Mouse (Mus musculus) frontal cortex, postnatal 25 days (tissue): ENCODE data around the gene Asic2.

ENCODE experiments used
- DNase-seq, 2 experiments: peaks; one replicate each; pipeline ENCODE4 v3.0.0; 2022; ENCODE audit warnings: low spot score in 2 of 2

Gene Asic2

DNA sequence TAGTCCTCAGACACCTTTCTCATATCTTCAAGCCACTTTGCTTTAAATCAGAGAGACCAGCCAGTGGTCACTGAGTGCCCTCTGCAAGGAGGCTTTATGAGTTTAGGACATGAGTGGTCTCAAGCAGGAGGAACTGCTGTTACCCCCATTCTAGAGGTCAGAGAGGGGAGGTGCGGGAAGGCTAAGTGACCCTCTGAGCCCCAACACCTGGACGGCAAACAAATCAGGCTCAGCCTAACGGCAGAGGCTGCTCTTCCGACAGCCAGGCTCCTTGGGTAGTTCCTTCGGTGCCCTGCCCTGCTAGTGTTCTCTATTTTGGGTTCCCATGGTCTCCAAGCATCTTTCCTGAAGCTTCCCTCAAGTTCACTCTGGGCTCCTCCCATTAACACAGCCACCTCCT, 357.8 kb downstream of the Asic2 start:
- DNase-seq = no peak

DNA sequence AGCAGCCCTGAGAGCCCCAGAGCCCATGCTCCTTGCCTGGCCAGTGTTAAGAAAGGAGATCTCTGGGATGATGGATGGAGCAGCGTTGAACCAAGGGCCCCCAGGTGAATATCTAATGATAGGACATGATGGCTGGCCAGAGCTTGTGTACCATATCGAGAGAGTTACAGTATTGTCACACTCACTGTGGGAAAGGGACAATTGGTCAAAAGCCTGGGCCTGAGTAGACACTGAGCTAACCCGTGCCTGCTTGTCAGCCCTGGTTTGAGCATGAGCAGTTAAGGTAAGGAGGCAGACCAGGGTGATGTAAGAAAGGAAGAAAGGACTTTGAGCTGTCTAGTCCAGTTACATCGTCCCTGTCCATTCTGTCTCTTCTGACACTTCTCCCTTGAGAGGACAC, 365.3 kb downstream of the Asic2 start:
- no peak for DNase-seq

DNA sequence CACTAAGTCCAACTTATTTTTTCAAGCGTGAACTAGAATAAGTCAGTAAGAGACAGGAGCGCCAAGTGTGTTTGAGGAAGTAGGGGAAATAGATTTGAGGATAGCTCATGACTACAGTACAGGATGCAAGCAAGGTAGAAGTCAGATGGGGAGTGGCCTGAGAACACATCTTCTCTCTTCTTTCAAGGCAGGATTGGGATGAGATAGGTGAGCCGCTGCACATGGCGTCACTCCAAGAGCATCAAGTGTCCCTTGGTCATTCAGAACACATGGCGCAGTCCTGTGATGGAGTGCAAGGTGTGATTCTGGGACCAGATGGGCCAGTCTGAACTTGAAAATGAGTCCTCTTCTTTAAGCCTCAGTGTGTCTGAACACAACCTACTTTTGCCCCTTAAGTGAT, 366.5 kb downstream of the Asic2 start:
- DNase-seq = no peak

DNA sequence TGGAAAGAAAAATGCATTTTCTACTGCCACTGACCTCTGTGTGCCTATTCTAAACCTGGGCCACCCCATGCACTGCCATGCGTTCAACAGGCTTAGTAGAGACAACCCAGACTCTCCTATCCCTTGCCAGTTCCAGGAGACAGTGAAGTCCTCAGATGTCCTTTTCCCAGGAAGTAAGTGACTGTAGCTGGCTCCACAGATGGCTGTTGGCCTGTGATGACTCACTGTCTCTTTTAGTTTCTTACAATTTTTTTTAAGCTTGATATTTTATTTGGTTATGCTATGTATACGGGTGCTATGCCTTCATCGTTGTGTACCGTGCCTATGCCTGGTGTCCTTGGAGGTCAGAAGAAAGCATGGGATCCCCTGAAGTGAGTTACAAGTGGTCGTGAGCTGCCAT, 370.7 kb downstream of the Asic2 start:
- DNase-seq = no peak

DNA sequence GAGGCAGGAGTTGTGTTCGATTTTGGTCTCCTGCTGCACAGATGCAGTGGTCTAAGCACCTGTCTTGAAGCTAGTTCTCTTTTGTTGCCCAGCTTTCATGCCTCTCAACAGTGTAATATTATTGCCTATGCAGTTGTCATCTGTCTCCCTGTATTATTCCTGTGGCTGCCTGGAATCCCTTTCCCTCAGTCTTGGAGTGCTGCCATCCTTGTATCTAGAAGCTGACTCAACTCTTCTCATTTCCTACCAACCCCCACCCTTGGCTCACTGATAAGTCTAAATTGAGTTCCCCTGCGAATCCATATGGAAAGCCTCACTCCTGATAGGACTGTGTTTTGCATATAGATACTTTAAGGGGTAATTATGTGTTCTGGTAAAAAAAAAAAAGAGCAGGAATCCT, 373.0 kb downstream of the Asic2 start:
- no peak for DNase-seq

DNA sequence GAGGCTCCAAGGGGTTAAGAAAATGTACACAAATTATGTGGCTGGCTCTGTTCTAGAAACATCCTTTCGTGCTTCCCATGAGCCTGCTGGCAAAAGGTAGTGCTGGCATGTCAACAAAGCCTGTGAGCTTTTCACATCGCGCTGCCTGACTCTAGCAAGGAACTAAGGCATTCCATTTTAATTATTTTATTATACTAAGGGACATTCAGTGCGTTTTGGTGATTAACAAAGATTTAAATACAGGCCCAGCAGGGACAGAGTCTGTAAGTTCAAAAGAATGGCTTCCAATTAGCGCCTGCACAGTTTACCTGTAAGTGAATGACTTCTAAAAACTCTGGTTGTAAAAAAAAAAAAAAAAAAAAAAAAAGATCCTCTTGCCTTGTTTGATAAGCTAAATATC, 375.5 kb downstream of the Asic2 start:
- no peak for DNase-seq

DNA sequence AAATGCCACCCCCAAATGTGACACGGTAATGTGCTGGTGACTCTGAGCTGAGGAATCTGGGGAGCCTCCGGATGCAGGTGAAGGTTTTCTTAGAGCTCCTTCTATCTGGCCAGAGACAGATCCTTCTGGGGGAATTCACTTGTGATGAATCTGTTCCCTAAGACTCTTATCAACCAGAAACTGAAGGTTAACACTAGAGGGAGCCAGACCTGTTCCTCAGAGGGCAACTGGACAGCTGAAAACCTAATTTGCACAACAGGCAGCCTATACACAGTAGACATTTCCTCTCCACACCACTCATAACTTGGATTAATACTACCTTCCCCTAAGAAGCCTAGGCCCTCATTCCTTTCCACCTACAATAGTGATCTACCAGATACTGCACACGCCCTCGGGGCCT, 377.3 kb downstream of the Asic2 start:
- DNase-seq = no peak

DNA sequence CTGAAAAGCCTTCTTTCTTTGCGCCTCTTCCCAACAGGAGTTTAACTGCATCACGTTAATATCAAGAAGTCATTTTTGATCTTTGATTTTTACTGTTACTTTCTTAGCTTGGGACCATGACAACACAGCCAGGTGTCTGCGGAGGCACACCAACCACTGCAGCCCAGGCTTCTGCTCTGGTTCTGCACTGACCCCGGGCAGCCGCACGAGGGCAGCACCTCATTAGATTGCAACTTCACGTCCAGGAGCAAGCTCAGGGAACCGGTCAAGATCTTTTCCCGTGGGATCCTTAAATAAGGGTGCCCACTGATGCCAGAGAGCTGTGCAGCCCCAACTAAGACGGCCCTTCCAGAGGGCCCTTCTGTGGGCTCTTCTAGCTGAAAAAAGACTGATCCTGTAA, 379.6 kb downstream of the Asic2 start:
- DNase-seq = peak; percentile 63 to 76

DNA sequence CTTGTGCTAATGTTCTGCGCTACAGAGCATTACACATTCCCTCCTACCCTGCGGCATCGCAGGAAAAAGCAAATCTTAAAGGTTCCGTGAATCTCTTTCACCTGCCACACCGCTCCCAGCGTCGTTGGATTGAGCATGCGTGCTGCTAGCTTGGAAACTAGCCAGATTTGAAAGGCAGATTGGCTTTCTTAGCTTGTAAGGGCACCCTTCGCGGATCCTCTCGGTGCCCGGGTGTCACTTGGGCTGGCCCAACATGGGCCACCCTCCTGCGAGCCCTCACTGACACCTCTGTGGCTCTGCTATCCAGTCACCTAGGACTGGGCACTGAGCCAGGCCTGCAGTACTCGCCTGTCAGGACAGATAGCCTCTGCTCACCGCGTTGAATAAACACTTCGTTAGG, 380.3 kb downstream of the Asic2 start:
- no peak for DNase-seq

DNA sequence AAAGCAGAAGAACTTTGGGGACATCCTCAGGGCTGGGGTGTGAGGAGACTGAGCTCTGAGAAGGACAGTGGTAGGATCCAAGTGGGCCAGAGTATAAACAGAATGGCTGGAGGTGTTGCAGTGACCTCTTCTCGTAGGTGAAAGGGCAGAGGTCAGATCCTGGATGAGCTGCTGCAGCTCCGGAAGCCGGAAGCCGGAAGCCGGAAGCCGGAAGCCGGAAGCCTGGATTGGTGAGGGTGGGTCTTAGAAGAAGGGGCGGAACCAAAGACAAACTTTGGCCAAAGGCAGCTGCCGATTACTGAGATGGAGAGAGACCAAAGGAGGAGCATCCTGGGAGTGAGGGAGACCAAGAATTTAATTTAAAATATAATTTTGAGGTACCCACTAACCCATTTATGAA, 381.1 kb downstream of the Asic2 start:
- no peak for DNase-seq

DNA sequence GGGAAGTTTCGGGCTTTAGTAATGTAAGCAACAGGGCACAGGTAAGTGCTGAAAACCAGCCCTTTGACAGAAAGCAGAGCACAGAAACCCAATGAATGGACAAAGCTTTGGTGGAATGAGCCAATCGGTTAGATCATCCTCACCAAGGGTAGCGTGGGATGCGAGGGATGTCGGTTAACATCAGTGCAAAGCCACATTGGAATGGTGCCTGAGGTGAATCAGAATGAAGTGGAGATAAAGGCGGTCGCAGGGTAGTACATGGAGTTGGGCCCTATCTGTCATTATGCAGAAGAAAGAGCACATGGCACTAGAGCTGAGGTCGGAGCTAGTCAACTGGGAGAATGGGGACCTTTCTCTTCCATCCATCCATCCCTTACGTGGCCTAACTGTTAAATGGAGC, 383.8 kb downstream of the Asic2 start:
- no peak for DNase-seq

DNA sequence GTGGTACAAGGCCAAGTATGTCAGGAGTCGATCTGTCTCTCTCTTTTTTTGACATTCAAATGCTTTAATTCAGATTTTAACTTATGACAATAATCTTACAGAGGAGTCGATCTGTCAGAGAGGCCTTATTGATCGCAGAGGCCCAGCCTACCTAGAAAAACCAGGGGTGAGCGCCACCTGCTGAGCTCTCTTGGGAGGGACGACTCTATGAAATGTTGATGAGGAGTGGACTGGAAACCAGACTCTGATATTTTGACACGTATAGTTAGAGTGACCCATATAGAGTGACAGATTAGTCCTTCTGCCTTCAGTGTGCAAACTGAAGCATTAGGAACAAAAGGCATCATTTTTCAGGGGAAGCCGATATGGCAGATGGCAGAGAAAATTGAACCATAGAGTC, 385.1 kb downstream of the Asic2 start:
- DNase-seq = no peak

DNA sequence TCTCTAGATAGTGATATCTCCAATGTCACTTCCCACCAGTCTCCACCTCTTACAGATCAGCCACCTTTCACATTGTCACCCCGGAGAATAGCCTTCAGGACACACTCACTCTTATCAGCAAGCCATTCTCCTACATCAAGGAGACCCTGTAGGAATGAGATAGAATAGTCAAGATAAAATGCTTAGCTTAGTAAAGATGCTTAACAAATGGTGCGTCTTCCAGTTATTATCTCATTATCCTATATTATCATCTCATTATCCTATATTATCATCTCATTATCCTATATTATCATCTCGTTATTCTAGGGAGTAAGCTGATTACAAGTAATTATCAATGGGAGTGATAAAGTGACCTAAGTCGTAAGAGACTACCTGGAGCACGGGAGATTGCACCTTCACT, 386.1 kb downstream of the Asic2 start:
- DNase-seq = no peak

DNA sequence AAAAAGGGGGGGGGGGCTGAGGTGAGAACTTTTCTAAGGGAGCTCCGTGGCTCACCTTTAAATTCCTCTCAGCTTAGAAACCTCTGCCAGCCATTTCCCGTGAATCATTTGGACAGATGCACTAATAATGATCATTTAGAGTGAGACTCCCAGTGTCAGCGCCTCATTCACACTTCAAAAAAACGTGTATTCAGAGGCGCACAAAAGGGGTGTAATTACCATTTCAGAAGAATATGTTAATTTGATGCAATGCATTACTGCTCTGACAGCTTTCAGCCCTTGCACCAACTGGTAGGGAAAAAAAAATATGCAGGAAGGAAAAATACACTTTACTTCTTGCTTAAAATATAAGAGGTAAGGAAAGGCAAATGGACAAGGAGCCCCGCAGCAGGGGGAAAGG, 388.5 kb downstream of the Asic2 start:
- no peak for DNase-seq

DNA sequence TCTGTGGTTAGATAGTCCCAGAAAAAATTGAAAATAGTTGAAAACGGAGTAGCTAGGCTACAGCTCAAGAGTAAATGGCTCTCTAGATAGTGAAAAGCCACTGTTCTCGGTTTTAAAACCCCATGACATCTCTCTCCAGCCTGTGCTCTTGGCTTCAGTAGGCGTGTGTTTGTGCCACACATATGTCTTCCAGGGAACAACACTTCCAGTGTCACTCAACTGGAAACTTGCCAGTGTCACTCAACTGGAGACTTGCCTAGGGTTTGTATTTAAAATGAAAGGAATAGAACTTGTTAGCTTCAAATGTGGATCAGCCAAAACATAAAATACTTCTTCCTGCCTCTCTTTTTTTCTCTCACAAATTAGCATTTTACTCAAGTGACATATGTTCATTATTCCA, 397.9 kb downstream of the Asic2 start:
- no peak for DNase-seq

DNA sequence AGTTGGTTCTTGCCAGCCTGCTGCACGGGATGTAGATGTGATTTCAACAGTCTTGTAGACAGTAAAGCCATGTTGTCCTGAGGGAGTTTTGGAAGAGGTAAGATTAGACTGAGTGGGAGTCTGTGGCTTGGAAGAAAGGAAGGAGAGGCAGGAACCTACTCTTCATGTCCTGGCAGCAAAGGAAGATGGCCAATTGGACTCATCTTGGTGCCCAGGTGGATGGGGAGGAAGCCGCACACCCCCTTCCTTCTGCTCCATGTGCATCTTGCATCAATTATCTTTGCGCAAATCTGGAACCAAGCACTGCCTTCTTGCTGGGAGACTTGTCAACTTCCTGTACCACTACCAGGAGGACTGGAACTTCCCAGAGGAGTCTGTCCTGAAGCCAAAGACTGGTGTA, 403.4 kb downstream of the Asic2 start:
- DNase-seq = no peak

DNA sequence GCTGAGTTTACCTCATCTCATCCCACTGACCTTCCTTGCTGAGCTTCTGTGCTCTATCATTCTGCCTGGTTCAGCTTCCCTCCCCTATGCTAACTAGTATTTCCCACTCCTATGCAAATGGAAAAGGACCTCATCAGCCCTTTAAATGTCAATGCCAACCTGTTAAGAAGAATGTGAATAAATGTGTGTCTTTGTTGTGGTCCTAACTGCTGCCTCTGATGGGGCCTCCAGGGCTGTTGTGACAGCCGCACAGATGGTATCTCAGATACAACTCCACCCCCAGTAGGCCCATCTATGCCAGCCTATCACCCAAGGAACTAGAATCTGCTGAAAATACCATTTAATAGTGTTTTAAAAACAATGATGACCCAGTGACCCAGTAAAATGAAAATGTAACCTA, 407.9 kb downstream of the Asic2 start:
- no peak for DNase-seq

DNA sequence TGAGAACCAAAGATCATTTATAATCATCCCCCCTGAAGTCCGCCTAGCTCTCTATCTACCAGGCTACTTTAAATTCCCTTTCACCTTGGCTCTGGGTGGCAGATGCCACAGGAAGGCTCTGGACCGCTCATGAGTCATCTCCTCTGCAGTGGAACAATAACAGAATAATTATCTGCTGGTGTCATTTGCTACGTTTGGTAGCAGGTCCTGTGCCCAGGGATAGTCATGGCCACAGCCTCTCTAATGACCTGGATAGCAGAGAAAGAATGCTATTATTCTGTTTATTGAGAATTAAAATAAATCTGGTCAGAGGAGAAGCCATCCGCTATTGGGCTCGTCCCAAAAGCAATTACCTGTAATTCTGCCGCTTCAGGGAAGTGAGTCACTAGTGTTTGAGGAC, 425.1 kb downstream of the Asic2 start:
- DNase-seq = no peak

DNA sequence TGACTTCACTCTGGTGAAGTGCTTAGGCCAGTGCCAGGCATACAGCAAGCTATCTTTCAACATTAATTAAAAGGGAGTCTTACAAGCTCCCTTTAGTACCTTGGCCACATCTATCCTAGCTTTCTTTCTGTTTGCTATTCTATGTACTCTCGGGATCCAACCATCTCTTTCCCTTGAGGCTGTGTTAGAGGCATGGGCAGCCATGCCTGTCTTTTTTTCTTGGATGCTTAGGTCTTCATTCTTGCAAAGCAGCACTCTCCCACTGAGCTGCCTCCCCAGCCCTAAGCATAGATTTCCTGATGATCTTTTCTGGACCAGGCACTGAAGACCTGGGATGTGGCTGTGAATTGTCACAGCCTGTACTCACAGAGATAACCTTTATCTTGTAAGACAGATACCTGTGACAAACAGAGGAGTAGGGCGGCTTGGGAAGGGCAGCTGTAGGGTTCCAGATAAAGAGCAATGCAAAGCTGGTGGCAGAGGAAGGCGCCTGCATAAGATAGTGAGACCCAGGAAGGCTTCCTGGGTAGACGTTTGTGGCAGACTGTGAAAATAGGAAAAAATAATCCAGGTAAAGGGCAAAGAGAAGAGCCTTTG, 433.0 kb downstream of the Asic2 start:
- no peak for DNase-seq

DNA sequence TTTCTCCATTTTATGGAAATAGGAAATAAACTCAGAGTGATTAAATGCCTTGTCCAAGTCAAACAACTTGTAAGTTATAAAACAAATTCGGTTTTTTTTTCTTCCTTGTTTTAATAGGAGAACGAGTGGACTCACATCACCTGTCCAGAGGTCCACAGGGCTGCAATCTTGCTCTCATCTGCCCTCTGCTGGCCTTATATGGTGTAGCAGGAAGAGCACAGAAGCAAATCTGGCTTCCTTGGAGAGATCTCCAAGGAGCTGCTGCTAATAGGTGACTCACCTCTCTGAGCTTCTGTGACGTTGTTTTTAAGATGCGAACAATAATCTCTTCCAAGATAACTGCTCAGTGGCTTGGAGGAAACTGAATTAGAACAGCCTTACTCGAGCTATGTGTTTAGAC, 433.6 kb downstream of the Asic2 start:
- peak; percentile 22 to 67 for DNase-seq

DNA sequence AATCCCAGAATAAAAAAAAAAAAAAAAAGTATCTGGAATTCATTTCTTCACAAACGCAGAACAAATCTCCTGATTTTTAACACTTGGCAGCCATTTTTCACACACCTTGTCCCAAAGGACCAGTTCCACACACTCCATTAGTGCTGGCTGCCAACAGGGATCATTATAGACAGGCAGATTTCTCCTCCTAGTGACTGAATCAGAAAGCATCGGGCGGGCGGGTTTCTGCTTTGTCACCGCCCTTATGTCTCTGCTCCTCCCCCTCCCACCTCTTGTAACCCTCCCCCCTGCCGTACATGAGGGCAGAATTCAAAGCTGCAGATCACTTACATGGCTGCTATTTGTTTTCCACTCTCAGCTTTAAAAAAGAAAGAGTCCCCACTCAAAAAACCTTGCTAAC, 436.4 kb downstream of the Asic2 start:
- DNase-seq = no peak

DNA sequence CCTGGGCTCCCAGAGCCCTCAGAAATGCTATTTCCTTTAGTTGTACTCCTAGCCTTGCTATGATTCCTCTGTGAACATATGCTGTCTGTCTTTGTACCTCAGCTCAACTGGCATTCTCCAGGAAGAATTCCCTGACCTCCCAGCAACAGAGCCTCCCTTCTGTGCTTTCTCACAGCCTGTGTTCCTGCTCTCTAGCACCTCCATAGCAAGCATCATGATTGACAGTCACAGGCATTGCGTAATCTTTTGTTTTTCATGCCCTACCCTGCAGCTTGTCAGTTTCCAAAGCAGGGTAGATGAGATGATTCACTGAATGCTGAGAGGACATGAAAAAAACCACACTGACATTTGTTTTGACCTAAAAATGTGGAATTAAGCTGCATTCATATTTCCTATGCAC, 445.3 kb downstream of the Asic2 start:
- DNase-seq = no peak

DNA sequence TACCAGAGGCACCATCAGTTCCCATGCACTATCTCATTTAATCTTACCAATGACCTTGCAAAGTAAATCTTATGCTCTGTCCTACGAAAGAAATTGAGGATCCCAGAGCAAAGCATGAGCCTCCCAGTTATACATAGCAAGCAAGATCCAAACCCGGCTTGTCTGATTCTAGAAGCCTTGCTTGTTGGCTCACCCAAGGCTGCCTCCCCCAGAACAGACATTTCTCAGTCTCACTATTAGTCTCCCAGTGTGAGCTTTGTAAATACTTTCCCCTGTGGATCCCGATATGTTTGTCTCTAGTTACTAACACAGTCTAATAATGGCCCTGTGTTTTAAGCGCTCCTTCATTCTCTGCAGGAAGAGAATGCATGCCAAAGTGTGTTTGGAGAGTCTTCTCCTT, 446.4 kb downstream of the Asic2 start:
- no peak for DNase-seq

DNA sequence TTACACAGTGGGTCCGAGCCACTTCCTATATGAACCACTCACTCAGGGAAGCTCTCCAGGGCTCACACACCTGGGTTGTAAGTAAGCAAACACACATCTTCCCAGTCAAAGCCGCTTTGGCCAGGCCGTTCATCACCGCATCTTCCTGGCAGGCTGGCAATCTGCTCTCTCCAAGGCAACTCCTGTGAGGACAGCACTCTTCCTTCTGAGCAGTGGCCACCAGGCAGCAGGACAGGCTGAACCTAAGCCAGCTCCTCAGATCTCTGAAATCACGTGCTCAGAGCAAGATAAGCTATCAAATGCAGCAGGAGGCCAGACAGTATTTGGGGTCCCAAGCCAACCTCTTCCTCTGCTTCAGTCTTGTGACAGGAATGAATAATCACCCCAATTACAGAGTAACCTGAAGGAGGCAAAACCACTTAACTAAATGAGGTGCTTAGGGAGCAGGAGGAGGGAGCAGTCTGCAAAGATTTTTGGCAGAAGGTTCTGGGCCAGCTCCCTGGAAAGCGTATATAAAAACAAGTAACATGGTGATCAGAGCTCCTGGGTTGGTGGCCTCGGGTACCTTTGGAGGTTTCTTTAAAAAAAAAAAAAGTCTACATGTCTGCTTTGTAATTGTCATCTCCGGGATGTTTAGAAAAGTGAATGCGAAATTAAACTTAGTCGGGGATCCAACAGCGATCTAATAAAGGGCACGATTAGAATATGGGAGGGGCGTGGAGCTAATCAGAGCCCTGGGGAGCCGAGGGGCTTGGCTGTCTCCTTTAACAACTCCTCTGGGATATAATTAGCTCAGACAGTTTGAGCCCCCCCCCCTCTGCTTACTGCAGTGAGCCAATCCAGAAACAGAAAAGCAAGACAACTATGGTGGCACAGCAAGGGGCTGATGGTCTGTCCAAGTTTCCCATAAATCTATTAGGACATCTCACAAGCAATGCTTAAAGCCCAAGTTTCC, 450.0 kb downstream of the Asic2 start:
- DNase-seq = no peak
